Mouse (Mus musculus): ENCODE measurements around the gene Klc4. TPM values are rescaled to one million over a fixed set of nuclear protein-coding genes. Genes with fewer than 3 reads are reported as not detected.

Gene Klc4
- polyA plus RNA-seq, 1 experiment = 62.8 TPM

DNA sequence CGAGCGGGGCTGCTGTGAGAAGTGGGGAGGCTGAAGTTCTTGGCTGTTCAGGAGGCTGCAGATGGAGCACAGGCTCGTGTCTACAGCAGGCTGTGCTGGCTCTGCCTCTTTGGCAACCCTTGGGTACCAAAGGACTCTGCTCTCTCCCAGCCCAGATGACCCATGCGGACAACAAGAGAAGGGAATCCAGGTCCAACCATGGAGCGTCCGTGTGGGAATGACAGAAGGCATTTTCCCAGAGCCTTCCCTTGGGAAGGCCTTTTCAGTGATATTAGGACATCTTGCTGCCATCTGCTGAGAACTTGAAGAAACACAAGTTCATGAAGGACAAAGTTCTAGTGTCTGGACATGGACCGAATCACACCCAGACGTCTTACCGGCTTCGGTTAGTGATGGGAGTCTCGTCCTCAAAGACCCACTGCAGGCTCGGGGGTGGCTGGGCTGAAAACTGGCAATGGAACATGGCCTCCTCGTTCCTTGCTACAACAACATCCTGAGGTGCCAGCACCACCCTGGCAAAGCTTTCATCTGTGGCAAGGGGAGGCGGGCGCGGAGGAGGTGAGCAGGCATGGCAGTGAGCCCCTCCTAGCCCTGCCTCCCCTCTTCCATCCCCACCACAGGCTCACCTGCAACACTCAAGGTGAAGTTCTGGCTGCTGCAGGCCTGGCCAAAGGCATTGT, 56.0 kb downstream of the Klc4 start:
- Histone ChIP-seq H3K4me1 (ENCODE audit: control insufficient read depth, insufficient read depth, low read length) (no peaks in the 10 kb centered on the region), H3K27ac (ENCODE audit: insufficient read depth, low read depth, low read length) (no peak overlapping the region), H3K4me3 (ENCODE audit: insufficient read depth, low read depth, low read length) (no peak overlapping the region), H3K27me3 (replicated peaks; ENCODE audit: control insufficient read depth, insufficient read depth, low read length) (no peaks in the 10 kb centered on the region), H3K36me3 (ENCODE audit: control insufficient read depth, insufficient read depth, low read length) (no peaks in the 10 kb centered on the region)
- 77% methylated on average over 16 of the region's 16 CpGs for WGBS
- peak; percentile 33 for DNase-seq
- TF ChIP-seq POLR2A (IDR thresholded peaks at IDR 0.05; ENCODE audit: low read depth, low read length) (no peak), CTCF (conservative IDR thresholded peaks at IDR 0.05; ENCODE audit: insufficient read depth, insufficient read length, low read depth, low read length) (0 out of 2 replicates have a peak, but pooled peaks have one; percentile 14)

- Histone ChIP-seq H3K4me1 (ENCODE audit: control insufficient read depth, insufficient read depth, low read length) (no peaks in the 10 kb centered on the region), H3K36me3 (ENCODE audit: control insufficient read depth, insufficient read depth, low read length) (no peaks in the 10 kb centered on the region), H3K27ac (ENCODE audit: insufficient read depth, low read depth, low read length) (no peak overlapping the region), H3K27me3 (replicated peaks; ENCODE audit: control insufficient read depth, insufficient read depth, low read length) (no peaks in the 10 kb centered on the region), H3K4me3 (ENCODE audit: insufficient read depth, low read depth, low read length) (no peak overlapping the region)
- TF ChIP-seq CTCF (conservative IDR thresholded peaks at IDR 0.05; ENCODE audit: insufficient read depth, insufficient read length, low read depth, low read length) (no peak), POLR2A (IDR thresholded peaks at IDR 0.05; ENCODE audit: low read depth, low read length) (no peak)
- no peak for DNase-seq
- 92% methylated on average over 6 of the region's 6 CpGs for WGBS
These were observed 56.9 kb downstream of the Klc4 start for GRCm38 (mm10) chr17:46588913-46589312.

DNA sequence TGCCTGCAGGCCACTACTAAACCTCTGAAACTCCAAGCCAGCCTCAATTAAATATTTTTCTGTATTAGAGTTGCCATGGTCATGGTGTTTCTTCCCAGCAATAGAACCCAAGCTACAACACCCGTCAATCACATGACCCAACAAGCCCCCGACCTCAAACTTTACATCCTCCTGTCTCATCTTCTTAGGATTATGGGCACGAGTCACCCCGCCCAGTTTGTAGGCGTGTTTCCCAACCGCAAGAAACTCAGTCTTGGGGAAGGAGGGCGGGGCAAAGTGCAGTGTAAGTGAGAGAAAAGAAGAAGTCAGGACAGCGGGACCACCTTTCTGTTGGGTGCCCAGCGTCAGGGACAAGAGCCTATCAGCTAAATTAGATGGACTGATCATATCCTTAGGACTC, 57.6 kb downstream of the Klc4 start:
- Histone ChIP-seq H3K4me1 (ENCODE audit: control insufficient read depth, insufficient read depth, low read length) (no peaks in the 10 kb centered on the region), H3K27ac (ENCODE audit: insufficient read depth, low read depth, low read length) (no peak overlapping the region), H3K4me3 (ENCODE audit: insufficient read depth, low read depth, low read length) (no peak overlapping the region), H3K27me3 (replicated peaks; ENCODE audit: control insufficient read depth, insufficient read depth, low read length) (no peaks in the 10 kb centered on the region), H3K36me3 (ENCODE audit: control insufficient read depth, insufficient read depth, low read length) (no peaks in the 10 kb centered on the region)
- no peak for TF ChIP-seq CTCF (conservative IDR thresholded peaks at IDR 0.05; ENCODE audit: insufficient read depth, insufficient read length, low read depth, low read length)
- no peak for TF ChIP-seq POLR2A (IDR thresholded peaks at IDR 0.05; ENCODE audit: low read depth, low read length)
- 81% methylated on average over 9 of the region's 9 CpGs for WGBS
- DNase-seq = no peak

DNA sequence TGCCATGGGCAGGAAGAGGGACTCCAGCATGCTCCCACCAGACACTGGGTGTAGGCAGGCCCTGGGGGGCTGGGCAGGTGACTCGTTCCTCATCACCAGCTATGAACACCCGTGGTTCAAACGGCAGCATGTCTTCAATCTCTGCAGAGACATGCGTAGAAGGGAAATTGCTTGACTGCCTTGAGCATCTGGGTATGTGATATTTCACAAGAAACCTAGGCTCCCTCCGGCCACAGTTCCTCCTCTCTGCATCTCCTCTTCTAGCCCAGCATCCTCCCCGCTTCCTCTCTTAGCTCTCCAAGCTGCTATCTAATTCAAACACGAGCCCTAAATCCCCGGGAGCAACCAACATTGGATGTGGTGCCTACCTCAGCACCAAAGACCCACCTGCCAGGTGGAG, 59.5 kb downstream of the Klc4 start:
- no peak overlapping the region for H3K27ac ChIP-seq (ENCODE audit: insufficient read depth, low read depth, low read length)
- no peak for DNase-seq
- TF ChIP-seq CTCF (conservative IDR thresholded peaks at IDR 0.05; ENCODE audit: insufficient read depth, insufficient read length, low read depth, low read length) (no peak), POLR2A (IDR thresholded peaks at IDR 0.05; ENCODE audit: low read depth, low read length) (no peak)

More for the DNA sequence above, 59.5 kb downstream of the Klc4 start:
- no peak overlapping the region for H3K4me3 ChIP-seq (ENCODE audit: insufficient read depth, low read depth, low read length)
- WGBS = 88% methylated on average over 8 of the region's 8 CpGs
- no peaks in the 10 kb centered on the region for H3K27me3 ChIP-seq (replicated peaks; ENCODE audit: control insufficient read depth, insufficient read depth, low read length)
- no peaks in the 10 kb centered on the region for H3K4me1 ChIP-seq (ENCODE audit: control insufficient read depth, insufficient read depth, low read length)
- no peaks in the 10 kb centered on the region for H3K36me3 ChIP-seq (ENCODE audit: control insufficient read depth, insufficient read depth, low read length)

Other genes with a start within 250 kb of the Klc4 start
- 2.9 and 3.7 TPM in 2 replicates for gene Crip3, start 217.1 kb downstream of the Klc4 start, polyA plus RNA-seq (2012; rRNA removed)
- 164 and 283 TPM in 2 replicates for gene Slc22a7, start 207.6 kb downstream of the Klc4 start, polyA plus RNA-seq (2012; rRNA removed)
- 1.4 and 1.6 TPM in 2 replicates for gene Ttbk1, start 158.3 kb downstream of the Klc4 start, polyA plus RNA-seq (2012; rRNA removed)
- 20.7 and 22.8 TPM in 2 replicates for gene Dnph1, start 149.3 kb downstream of the Klc4 start, polyA plus RNA-seq (2012; rRNA removed)
- gene Cul9, start 99.6 kb downstream of the Klc4 start, polyA plus RNA-seq (2012; rRNA removed) = 27.0 and 32.4 TPM in 2 replicates
- gene Srf, start 89.8 kb downstream of the Klc4 start, polyA plus RNA-seq (2012; rRNA removed) = 67.0 and 86.3 TPM in 2 replicates
- 8.1 and 9.4 TPM in 2 replicates for gene Ptk7, start 16.5 kb downstream of the Klc4 start, polyA plus RNA-seq (2012; rRNA removed)
- gene Mrpl2, start 207 bp upstream of the Klc4 start, polyA plus RNA-seq (2012; rRNA removed) = 116 and 134 TPM in 2 replicates
- gene Cul7, start 4.3 kb upstream of the Klc4 start, polyA plus RNA-seq (2012; rRNA removed) = 30.2 and 34.0 TPM in 2 replicates
- 37.1 and 41.1 TPM in 2 replicates for gene Rrp36, start 28.3 kb upstream of the Klc4 start, polyA plus RNA-seq (2012; rRNA removed)
- 89.2 and 99.3 TPM in 2 replicates for gene Mea1, start 32.8 kb upstream of the Klc4 start, polyA plus RNA-seq (2012; rRNA removed)
- 88.6 and 90.6 TPM in 2 replicates for gene Klhdc3, start 34.9 kb upstream of the Klc4 start, polyA plus RNA-seq (2012; rRNA removed)
- 37.2 and 38.9 TPM in 2 replicates for gene Ppp2r5d, start 59.1 kb upstream of the Klc4 start, polyA plus RNA-seq (2012; rRNA removed)
- gene Pex6, start 65.4 kb upstream of the Klc4 start, polyA plus RNA-seq (2012; rRNA removed) = 68.2 and 84.1 TPM in 2 replicates
- 54.3 and 59.7 TPM in 2 replicates for gene Gnmt, start 83.1 kb upstream of the Klc4 start, polyA plus RNA-seq (2012; rRNA removed)
- gene Cnpy3, start 106.2 kb upstream of the Klc4 start, polyA plus RNA-seq (2012; rRNA removed) = 48.3 and 51.4 TPM in 2 replicates
- 0.06 TPM in 1 of 2 replicates, not detected in the other for gene Ptcra, start 117.7 kb upstream of the Klc4 start, polyA plus RNA-seq (2012; rRNA removed)
- 131 and 174 TPM in 2 replicates for gene 2310039H08Rik, start 126.6 kb upstream of the Klc4 start, polyA plus RNA-seq (2012; rRNA removed)
- gene Rpl7l1, start 136.7 kb upstream of the Klc4 start, polyA plus RNA-seq (2012; rRNA removed) = 30.5 and 38.4 TPM in 2 replicates
- 11.4 and 11.8 TPM in 2 replicates for gene Bicral, start 212.5 kb upstream of the Klc4 start, polyA plus RNA-seq (2012; rRNA removed)
- gene Tbcc, start 244.7 kb upstream of the Klc4 start, polyA plus RNA-seq (2012; rRNA removed) = 17.2 and 19.6 TPM in 2 replicates

Data from kidney, adult 2 months (tissue).